Mouse (Mus musculus) frontal cortex, adult (tissue): ENCODE data around the gene Chaf1a.
A peak's percentile ranks its signal among the peaks of the same experiment; 100 is the strongest.
"Not testable (repeated sequence)": the region's sequence is repeated elsewhere in the genome, so short reads cannot be mapped to it uniquely, and the experiment has no call there.

Source experiments
- ATAC-seq: cut with Nextera tagmentation; 2 replicates; pipeline ENCODE4 v1.9.2; 2017; ENCODE audit warnings: mild to moderate bottlenecking, moderate library complexity, mixed read lengths; ENCODE audit not compliant: low TSS enrichment

Chaf1a gene

GRCm38 (mm10) chr17:56092312-56092711, 52.1 kb downstream of the Chaf1a start:
- ATAC-seq = no peak

GRCm38 (mm10) chr17:56092794-56093193, 52.6 kb downstream of the Chaf1a start:
- ATAC-seq = no peak

GRCm38 (mm10) chr17:56096883-56097282, 56.6 kb downstream of the Chaf1a start:
- no peak for ATAC-seq

- ATAC-seq = no peak
Observed at GRCm38 (mm10) chr17:56098180-56098579, 57.9 kb downstream of the Chaf1a start.

- ATAC-seq = no peak
Observed at GRCm38 (mm10) chr17:56098711-56099572, 58.7 kb downstream of the Chaf1a start.

GRCm38 (mm10) chr17:56100811-56101210, 60.6 kb downstream of the Chaf1a start:
- no peak for ATAC-seq

- no peak for ATAC-seq
Observed at GRCm38 (mm10) chr17:56102158-56102557, 61.9 kb downstream of the Chaf1a start.

GRCm38 (mm10) chr17:56102927-56103326, 62.7 kb downstream of the Chaf1a start:
- no peak for ATAC-seq

- no peak for ATAC-seq
Observed at GRCm38 (mm10) chr17:56103465-56104285, 63.4 kb downstream of the Chaf1a start.

GRCm38 (mm10) chr17:56104821-56105220, 64.6 kb downstream of the Chaf1a start:
- ATAC-seq = not testable (repeated sequence)

- not testable (repeated sequence) for ATAC-seq
Observed at GRCm38 (mm10) chr17:56106436-56106835, 66.2 kb downstream of the Chaf1a start.

GRCm38 (mm10) chr17:56106981-56107380, 66.7 kb downstream of the Chaf1a start:
- ATAC-seq = no peak

- no peak for ATAC-seq
Observed at GRCm38 (mm10) chr17:56107736-56108135, 67.5 kb downstream of the Chaf1a start.

- ATAC-seq = peak; percentile 58
Observed at GRCm38 (mm10) chr17:56108334-56109044, 68.2 kb downstream of the Chaf1a start.

GRCm38 (mm10) chr17:56109219-56110051, 69.2 kb downstream of the Chaf1a start, which contains the start of gene Plin4:
TSS of gene Plin4 (minus strand) at chr17:56109803.
- no peak for ATAC-seq

- no peak for ATAC-seq
Observed at GRCm38 (mm10) chr17:56110571-56110970, 70.3 kb downstream of the Chaf1a start.

- no peak for ATAC-seq
Observed at GRCm38 (mm10) chr17:56111021-56111420, 70.8 kb downstream of the Chaf1a start.

- no peak for ATAC-seq
Observed at GRCm38 (mm10) chr17:56111864-56112263, 71.6 kb downstream of the Chaf1a start.

- no peak for ATAC-seq
Observed at GRCm38 (mm10) chr17:56112743-56113142, 72.5 kb downstream of the Chaf1a start.

GRCm38 (mm10) chr17:56116193-56116592, 76.0 kb downstream of the Chaf1a start:
- no peak for ATAC-seq

- ATAC-seq = 0 out of 2 replicates have a peak, but pooled peaks have one; percentile 24
Observed at GRCm38 (mm10) chr17:56117251-56117710, 77.0 kb downstream of the Chaf1a start, which contains the start of gene Plin5. TSS of gene Plin5 (minus strand) at chr17:56117596.
